Mouse (Mus musculus) MEL (cell line): ENCODE measurements at regions not wholly inside any gene's neighbourhood (a gene's known extent, or its start where the extent isn't known, plus 50 kb on each side); places are given as distances from the start of the nearest gene placed in this dataset.

Experiments used
- DNase-seq: peaks from one replicate; pipeline ENCODE4 v3.0.0; 2011; ENCODE audit warnings: low read depth, low spot score
- H3K27ac ChIP-seq: 2 replicates; pipeline ENCODE4 v1.5.1; 2012; ENCODE audit warnings: low read depth, mild to moderate bottlenecking, control low read depth, low read length, moderate library complexity; ENCODE audit not compliant: control insufficient read depth
- H3K27me3 ChIP-seq, 2 experiments: fragments of 150-350 bp in 1 of 2; sonication (generic) in 1 of 2; 2 replicates each; pipeline ENCODE4 v1.6.1; 2012; ENCODE audit warnings: low read length in 2 of 2, mild to moderate bottlenecking in 2 of 2, improper control_type of control experiment in 1 of 2, moderate library complexity in 1 of 2; ENCODE audit not compliant: insufficient read depth in 2 of 2, control insufficient read depth in 1 of 2
- H3K36me3 ChIP-seq, 2 experiments: 2 replicates each; pipeline ENCODE4 v1.6.1; 2012 to 2014; ENCODE audit warnings: low read length in 2 of 2, improper control_type of control experiment in 1 of 2, inconsistent platforms in 1 of 2, mild to moderate bottlenecking in 1 of 2; ENCODE audit not compliant: insufficient read depth in 2 of 2, control insufficient read depth in 1 of 2
- H3K4me1 ChIP-seq, 2 experiments: fragments of 150-350 bp in 1 of 2; sonication (generic) in 1 of 2; 2 replicates each; pipeline ENCODE4 v1.6.1; 2012; ENCODE audit warnings: low read length in 2 of 2, improper control_type of control experiment in 1 of 2, mild to moderate bottlenecking in 1 of 2; ENCODE audit not compliant: insufficient read depth in 2 of 2, control insufficient read depth in 1 of 2
- H3K4me3 ChIP-seq, 2 experiments: fragments of 150-350 bp in 1 of 2; sonication (generic) in 1 of 2; 2 replicates each; pipeline ENCODE4 v1.5.1; 2012; ENCODE audit warnings: low read depth in 2 of 2, low read length in 2 of 2, mild to moderate bottlenecking in 2 of 2, moderate library complexity in 2 of 2, control low read depth in 1 of 2, improper control_type of control experiment in 1 of 2; ENCODE audit not compliant: control insufficient read depth in 1 of 2, insufficient read depth in 1 of 2
- H3K79me2 ChIP-seq: 2 replicates; pipeline ENCODE4 v1.6.1; 2012; ENCODE audit warnings: mild to moderate bottlenecking, low read length, moderate library complexity; ENCODE audit not compliant: control insufficient read depth, poor library complexity, insufficient read depth
- H3K9ac ChIP-seq: 2 replicates; pipeline ENCODE4 v1.6.1; 2012; ENCODE audit warnings: low read depth, mild to moderate bottlenecking, control low read depth, low read length, moderate library complexity; ENCODE audit not compliant: control insufficient read depth, poor library complexity, severe bottlenecking
- H3K9me3 ChIP-seq: fragments of 150-350 bp; sonication (generic); replicated peaks from 2 replicates; pipeline ENCODE4 v1.6.1; 2012; ENCODE audit warnings: mild to moderate bottlenecking, low read length, improper control_type of control experiment, moderate library complexity; ENCODE audit not compliant: insufficient read depth
- CHD1 ChIP-seq: IDR thresholded peaks from 2 replicates; pipeline ENCODE4 v1.6.1; 2012; ENCODE audit warnings: low read depth, mild to moderate bottlenecking, inconsistent platforms, low read length, improper control_type of control experiment
- E2F4 ChIP-seq: IDR thresholded peaks from 2 replicates; pipeline ENCODE4 v1.6.1; 2011; ENCODE audit warnings: low read depth, low read length, improper control_type of control experiment, borderline replicate concordance
- EP300 ChIP-seq, 2 experiments: IDR thresholded peaks; 2 replicates each; pipeline ENCODE4 v1.6.1; 2011; ENCODE audit warnings: improper control_type of control experiment in 2 of 2, low read length in 2 of 2, low read depth in 1 of 2, mild to moderate bottlenecking in 1 of 2
- KAT2A ChIP-seq: conservative IDR thresholded peaks from 2 replicates; pipeline ENCODE4 v1.6.1; 2012; ENCODE audit warnings: low read depth, low read length, improper control_type of control experiment, inconsistent platforms
- MAFK ChIP-seq: IDR thresholded peaks from 2 replicates; pipeline ENCODE4 v1.6.1; 2011; ENCODE audit warnings: low read depth, mild to moderate bottlenecking, low read length, improper control_type of control experiment, borderline replicate concordance
- MAX ChIP-seq: IDR thresholded peaks from 2 replicates; pipeline ENCODE4 v1.6.1; 2011; ENCODE audit warnings: low read length, improper control_type of control experiment
- MXI1 ChIP-seq: IDR thresholded peaks from 2 replicates; pipeline ENCODE4 v1.6.1; 2011; ENCODE audit warnings: mild to moderate bottlenecking, low read depth, low read length, improper control_type of control experiment
- MYB ChIP-seq: IDR thresholded peaks from 2 replicates; pipeline ENCODE4 v1.6.1; 2011; ENCODE audit warnings: mild to moderate bottlenecking, low read depth, low read length, improper control_type of control experiment
- MYC ChIP-seq: IDR thresholded peaks from 2 replicates; pipeline ENCODE4 v1.6.1; 2011; ENCODE audit warnings: low read depth, mild to moderate bottlenecking, low read length, improper control_type of control experiment, moderate library complexity
- NELFE ChIP-seq: IDR thresholded peaks from 2 replicates; pipeline ENCODE4 v1.6.1; 2011; ENCODE audit warnings: low read depth, low read length, improper control_type of control experiment
- NRF1 ChIP-seq: IDR thresholded peaks from 2 replicates; pipeline ENCODE4 v1.6.1; 2014; ENCODE audit warnings: low read depth, mild to moderate bottlenecking, inconsistent platforms, low read length, improper control_type of control experiment, moderate library complexity; ENCODE audit not compliant: poor library complexity, insufficient read depth, severe bottlenecking
- POLR2AphosphoS5 ChIP-seq: IDR thresholded peaks from 2 replicates; pipeline ENCODE4 v1.6.1; 2012; ENCODE audit warnings: low read depth, borderline replicate concordance, mild to moderate bottlenecking, inconsistent platforms, low read length, moderate library complexity, mixed read lengths
- RAD21 ChIP-seq: IDR thresholded peaks from 2 replicates; pipeline ENCODE4 v1.6.1; 2011; ENCODE audit warnings: mild to moderate bottlenecking, low read depth, low read length, improper control_type of control experiment
- RCOR1 ChIP-seq: IDR thresholded peaks from 2 replicates; pipeline ENCODE4 v1.6.1; 2012; ENCODE audit warnings: low read depth, mild to moderate bottlenecking, inconsistent platforms, low read length, improper control_type of control experiment
- TAL1 ChIP-seq: IDR thresholded peaks from 2 replicates; pipeline ENCODE4 v1.6.1; 2012; ENCODE audit warnings: mild to moderate bottlenecking, inconsistent platforms, low read length, moderate library complexity, mixed read lengths
- UBTF ChIP-seq: IDR thresholded peaks from 2 replicates; pipeline ENCODE4 v1.6.1; 2012; ENCODE audit warnings: low read depth, mild to moderate bottlenecking, inconsistent platforms, low read length, improper control_type of control experiment, moderate library complexity, borderline replicate concordance; ENCODE audit not compliant: insufficient read depth
- USF2 ChIP-seq, 2 experiments: IDR thresholded peaks; 2 replicates each; pipeline ENCODE4 v1.6.1; 2011 to 2012; ENCODE audit warnings: improper control_type of control experiment in 2 of 2, low read length in 2 of 2, borderline replicate concordance in 1 of 2, inconsistent platforms in 1 of 2, low read depth in 1 of 2, mild to moderate bottlenecking in 1 of 2; ENCODE audit not compliant: insufficient read depth in 1 of 2
- ZC3H11A ChIP-seq: IDR thresholded peaks from 2 replicates; pipeline ENCODE4 v1.6.1; 2012; ENCODE audit warnings: low read depth, mild to moderate bottlenecking, inconsistent platforms, low read length, improper control_type of control experiment
- ZNF384 ChIP-seq: IDR thresholded peaks from 2 replicates; pipeline ENCODE4 v1.6.1; 2012; ENCODE audit warnings: low read depth, mild to moderate bottlenecking, inconsistent platforms, low read length, improper control_type of control experiment

GRCm38 (mm10) chr7:115170439-115170838, 426.9 kb downstream of the Insc start:
- H3K4me3 ChIP-seq: no peak overlapping the region
- H3K9me3 ChIP-seq: no peaks in the 10 kb centered on the region
- DNase-seq: no peak
- no peaks in the 10 kb centered on the region for H3K36me3 ChIP-seq
- H3K27ac ChIP-seq: no peak overlapping the region
- TF ChIP-seq CHD1: no peak
- no peak for TF ChIP-seq E2F4
- no peak for TF ChIP-seq POLR2AphosphoS5
- no peak for TF ChIP-seq MYB
- no peak for TF ChIP-seq EP300 (IDR thresholded peaks at IDR 0.05; ENCODE audit: low read depth in 1 of 2, low read length in 2 of 2)
- H3K27me3 ChIP-seq: no peaks in the 10 kb centered on the region
- H3K9ac ChIP-seq: no peak overlapping the region
- H3K79me2 ChIP-seq: no peaks in the 10 kb centered on the region
- no peaks in the 10 kb centered on the region for H3K4me1 ChIP-seq

GRCm38 (mm10) chr7:115192482-115192881, 449.0 kb downstream of the Insc start:
- no peak overlapping the region for H3K27ac ChIP-seq
- H3K79me2 ChIP-seq: no peaks in the 10 kb centered on the region
- no peaks in the 10 kb centered on the region for H3K9me3 ChIP-seq
- H3K9ac ChIP-seq: no peak overlapping the region
- H3K4me1 ChIP-seq: no peaks in the 10 kb centered on the region
- no peak overlapping the region for H3K4me3 ChIP-seq
- H3K27me3 ChIP-seq: no peaks in the 10 kb centered on the region
- no peak for DNase-seq
- no peaks in the 10 kb centered on the region for H3K36me3 ChIP-seq
- no peak for TF ChIP-seq MAX
- TF ChIP-seq CHD1: no peak
- no peak for TF ChIP-seq ZC3H11A
- TF ChIP-seq ZNF384: no peak
- TF ChIP-seq RAD21: no peak
- TF ChIP-seq E2F4: no peak
- no peak for TF ChIP-seq KAT2A
- no peak for TF ChIP-seq POLR2AphosphoS5
- TF ChIP-seq RCOR1: no peak
- TF ChIP-seq NRF1: no peak
- no peak for TF ChIP-seq MYC

GRCm38 (mm10) chr7:115192992-115193761, 449.7 kb downstream of the Insc start:
- Histone ChIP-seq H3K27me3 (no peaks in the 10 kb centered on the region), H3K4me1 (no peaks in the 10 kb centered on the region), H3K79me2 (no peaks in the 10 kb centered on the region), H3K9me3 (no peaks in the 10 kb centered on the region), H3K9ac (no peak overlapping the region), H3K27ac (no peak overlapping the region), H3K36me3 (no peaks in the 10 kb centered on the region), H3K4me3 (no peak overlapping the region)
- no peak for DNase-seq
- TF ChIP-seq MAX (no peak), TAL1 (no peak), USF2 (IDR thresholded peaks at IDR 0.05; ENCODE audit: borderline replicate concordance in 1 of 2, insufficient read depth in 1 of 2, low read depth in 1 of 2, low read length in 2 of 2) (no peak), MXI1 (no peak), MAFK (no peak), RCOR1 (no peak), NELFE (no peak), POLR2AphosphoS5 (no peak), UBTF (no peak), KAT2A (no peak)
